Mouse (Mus musculus) CD4-positive, CD25-positive, alpha-beta regulatory T cell, adult 4 months (primary cell): ENCODE results near the gene Eif2s3x. TPM values are rescaled to one million over a fixed set of nuclear protein-coding genes. Genes with fewer than 3 reads are reported as not detected.
A peak's percentile ranks its signal among the peaks of the same experiment; 100 is the strongest.

Experiments used
- ATAC-seq: one replicate; pipeline ENCODE4 v1.8.0; 2017
- polyA plus RNA-seq, 2 experiments: library from polyadenylated mRNA; unstranded; fragments of 100-300 nt; shearing (Covaris generic); gene quantifications; one replicate each; pipeline ENCODE4 v1.2.1; 2017

Eif2s3x gene
- 10 to 100 TPM; 57.3 to 74.9 TPM for polyA plus RNA-seq

- ATAC-seq = peak; percentile 83
Measured at GRCm38 (mm10) chrX:94212597-94213321, at the start of gene Eif2s3x. Eif2s3x (minus strand) TSS chrX:94212862.

- peak; percentile 9 for ATAC-seq
Measured at GRCm38 (mm10) chrX:94235601-94236000, 22.9 kb upstream of the Eif2s3x start.

GRCm38 (mm10) chrX:94235190-94235555 is 22.5 kb upstream of the Eif2s3x start:
- no peak for ATAC-seq

- ATAC-seq = peak; percentile 82
Measured at GRCm38 (mm10) chrX:94234532-94235189, 22.0 kb upstream of the Eif2s3x start, which contains the start of gene Klhl15. Klhl15 (plus strand) TSS chrX:94234599.

- ATAC-seq = peak; percentile 21
Measured at GRCm38 (mm10) chrX:94233936-94234531, 21.4 kb upstream of the Eif2s3x start.

GRCm38 (mm10) chrX:94233432-94233831 is 20.8 kb upstream of the Eif2s3x start:
- ATAC-seq = peak; percentile 18

GRCm38 (mm10) chrX:94213384-94213783 is 722 bp upstream of the Eif2s3x start:
- peak; percentile 28 for ATAC-seq

GRCm38 (mm10) chrX:94212264-94212596 is 432 bp downstream of the Eif2s3x start:
- no peak for ATAC-seq

- peak; percentile 41 for ATAC-seq
Measured at GRCm38 (mm10) chrX:94197789-94198188, 14.9 kb downstream of the Eif2s3x start.

- peak; percentile 72 for ATAC-seq
Measured at GRCm38 (mm10) chrX:94193901-94194300, 18.8 kb downstream of the Eif2s3x start.

GRCm38 (mm10) chrX:94185156-94185555 is 27.5 kb downstream of the Eif2s3x start:
- peak; percentile 37 for ATAC-seq

GRCm38 (mm10) chrX:94183814-94184213 is 28.8 kb downstream of the Eif2s3x start:
- ATAC-seq = no peak

- peak; percentile 97 for ATAC-seq
Measured at GRCm38 (mm10) chrX:94177715-94178340, 34.8 kb downstream of the Eif2s3x start.

GRCm38 (mm10) chrX:94169348-94169747 is 43.3 kb downstream of the Eif2s3x start:
- ATAC-seq = peak; percentile 43

GRCm38 (mm10) chrX:94152251-94152830 is 60.3 kb downstream of the Eif2s3x start:
- no peak for ATAC-seq

GRCm38 (mm10) chrX:94150471-94150870 is 62.2 kb downstream of the Eif2s3x start:
- ATAC-seq = no peak

- ATAC-seq = no peak
Measured at GRCm38 (mm10) chrX:94142004-94142771, 70.5 kb downstream of the Eif2s3x start.

GRCm38 (mm10) chrX:94140080-94140479 is 72.6 kb downstream of the Eif2s3x start:
- ATAC-seq = no peak
